Mouse (Mus musculus) gastrocnemius, postnatal 10 days (tissue): ENCODE measurements around the gene Cep41. TPM values are rescaled to one million over a fixed set of nuclear protein-coding genes. Genes with fewer than 3 reads are reported as not detected.

Source experiments
- DNase-seq: peaks from one replicate; pipeline ENCODE4 v3.0.0; 2021; ENCODE audit warnings: mixed read lengths
- microRNA-seq, 2 experiments: library from miRNA; unstranded; fragments of <30 nt; microRNA quantifications; one replicate each; pipeline ENCODE4 v1.2.0; 2021
- total RNA-seq, 2 experiments: library from RNA; stranded (reverse); gene quantifications; 2 replicates each; pipeline ENCODE4 v1.2.3; 2021

Gene Cep41
- total RNA-seq, 2 experiments from 2014 or later = 3.4 to 3.7 TPM

GRCm38 (mm10) chr6:30624763-30625162 is 68.8 kb downstream of the Cep41 start:
- no peak for DNase-seq

DNA sequence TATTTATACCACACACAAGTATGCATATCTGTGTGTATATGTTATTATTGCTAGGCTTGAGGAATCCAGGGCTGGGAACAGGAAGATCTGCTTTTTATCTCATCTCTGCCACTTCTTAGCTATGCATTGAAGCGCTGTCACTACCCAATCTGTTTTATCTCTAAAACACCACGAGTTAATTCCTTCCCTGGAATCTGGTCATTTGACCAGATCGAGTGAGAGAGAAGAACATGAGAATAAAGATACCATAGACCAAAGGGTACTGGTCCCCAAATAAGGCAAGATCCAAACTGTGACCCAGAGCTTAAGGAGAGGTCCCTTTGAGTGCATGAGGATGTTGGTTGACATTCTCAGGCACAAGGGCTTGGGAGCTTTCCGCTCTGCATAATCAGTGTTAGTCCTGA is 71.6 kb downstream of the Cep41 start:
- DNase-seq = no peak

- DNase-seq = no peak
Observed at GRCm38 (mm10) chr6:30620994-30621393, 72.6 kb downstream of the Cep41 start.

DNA sequence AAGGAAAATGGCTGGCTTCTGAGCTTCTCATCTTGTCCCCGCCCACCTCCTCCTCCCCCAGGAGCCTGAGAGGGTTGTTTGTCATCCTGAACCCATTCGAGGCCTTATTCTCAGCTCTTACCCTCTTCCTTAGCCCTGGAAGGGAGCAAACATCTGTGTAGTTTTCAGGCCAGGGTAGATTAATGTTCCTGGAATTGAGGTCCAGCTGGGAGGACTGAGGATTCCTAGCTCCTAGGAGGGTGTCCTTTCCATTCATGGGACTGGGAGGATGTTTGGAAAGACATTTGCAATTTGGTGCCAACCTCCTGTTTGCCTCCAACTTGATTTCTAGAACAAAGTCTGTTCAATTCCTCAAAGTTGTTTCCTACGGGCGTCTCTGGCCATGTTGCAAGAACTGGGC is 73.0 kb downstream of the Cep41 start:
- no peak for DNase-seq

DNA sequence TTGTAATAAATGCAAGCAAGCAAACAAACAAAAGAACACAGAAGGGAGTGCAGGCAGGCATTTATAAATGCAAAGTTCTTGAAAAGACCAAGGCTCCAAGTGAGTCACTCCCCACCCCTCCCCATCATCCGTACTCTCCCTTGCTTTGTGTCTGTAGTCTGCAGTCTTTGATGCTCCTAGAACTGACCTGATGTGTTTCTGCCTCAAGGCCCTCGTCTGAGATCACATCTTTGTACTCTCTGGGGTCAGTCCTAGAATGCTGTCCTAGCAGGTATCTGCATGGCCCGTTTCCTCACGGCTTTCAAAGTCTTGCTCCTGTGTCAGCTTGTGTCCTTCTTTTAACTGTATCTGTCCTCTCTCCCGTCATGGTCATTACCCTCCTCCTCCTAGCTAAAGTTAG is 73.9 kb downstream of the Cep41 start:
- DNase-seq = no peak

DNA sequence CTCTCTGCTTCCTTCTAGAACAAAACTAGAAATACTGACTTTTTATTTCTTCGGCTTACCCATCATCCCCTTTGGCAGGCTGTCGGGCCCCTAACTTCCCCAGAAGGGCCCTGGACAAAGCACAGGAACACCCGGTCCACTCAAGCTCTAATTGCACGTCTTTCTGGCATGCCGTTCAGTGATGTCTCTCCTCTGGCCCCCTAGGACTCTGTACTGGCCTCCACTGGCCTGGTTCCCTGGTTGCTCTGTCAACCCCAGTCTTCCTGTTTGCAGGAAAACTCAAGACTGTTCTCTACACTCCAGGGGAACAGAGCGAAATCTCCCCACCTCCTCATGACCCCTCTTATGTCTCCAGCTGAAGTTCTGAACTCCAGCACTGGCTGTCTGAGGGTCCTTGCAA is 74.8 kb downstream of the Cep41 start:
- DNase-seq = peak; percentile 34

- DNase-seq = no peak
Observed at GRCm38 (mm10) chr6:30617959-30618590, 75.5 kb downstream of the Cep41 start.

DNA sequence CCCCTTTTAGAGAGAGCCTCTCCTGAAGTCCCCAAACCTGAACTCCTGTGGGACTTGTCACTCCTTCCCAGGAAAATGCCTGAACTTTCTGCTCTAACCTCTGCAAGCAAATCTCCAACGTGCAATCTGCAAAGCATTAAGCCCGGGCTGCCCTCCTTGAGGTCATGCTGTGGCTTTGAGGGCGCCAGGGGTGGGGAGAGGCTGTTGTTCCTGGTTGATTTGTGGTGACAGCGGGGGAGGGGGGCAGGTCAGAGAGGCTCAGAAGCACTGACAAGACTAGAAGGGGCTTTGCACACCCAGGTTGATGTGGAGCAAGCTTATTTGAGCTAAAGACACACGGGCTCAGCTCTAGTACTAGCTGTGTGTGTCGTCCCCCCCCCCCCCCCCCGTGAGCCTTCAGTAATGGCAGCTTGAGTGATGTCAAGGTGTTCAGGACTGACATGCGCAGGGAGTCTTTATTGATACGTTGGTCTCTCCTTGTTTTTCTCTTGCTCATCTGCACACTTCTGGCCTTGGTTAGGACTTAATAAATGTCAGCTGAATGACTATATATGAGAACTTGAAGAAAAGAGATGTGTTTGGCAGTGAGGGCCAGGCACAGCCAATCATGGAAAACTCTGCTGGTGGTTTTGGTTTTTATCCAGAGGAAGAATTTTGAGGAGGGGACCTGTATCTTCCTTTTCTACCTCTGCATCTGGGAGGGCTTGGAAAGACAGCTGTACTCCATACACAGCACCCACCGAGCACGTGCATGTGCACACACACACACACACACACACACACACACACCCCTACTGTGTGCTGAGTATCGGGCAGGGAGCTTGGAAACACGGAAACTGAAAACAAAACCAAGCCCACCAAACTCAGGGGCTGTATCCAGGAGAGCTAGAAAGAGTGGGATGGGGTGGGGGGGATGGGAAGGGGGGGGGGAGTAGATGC is 76.3 kb downstream of the Cep41 start:
- no peak for DNase-seq

GRCm38 (mm10) chr6:30616491-30616941 is 77.0 kb downstream of the Cep41 start:
- DNase-seq = no peak

DNA sequence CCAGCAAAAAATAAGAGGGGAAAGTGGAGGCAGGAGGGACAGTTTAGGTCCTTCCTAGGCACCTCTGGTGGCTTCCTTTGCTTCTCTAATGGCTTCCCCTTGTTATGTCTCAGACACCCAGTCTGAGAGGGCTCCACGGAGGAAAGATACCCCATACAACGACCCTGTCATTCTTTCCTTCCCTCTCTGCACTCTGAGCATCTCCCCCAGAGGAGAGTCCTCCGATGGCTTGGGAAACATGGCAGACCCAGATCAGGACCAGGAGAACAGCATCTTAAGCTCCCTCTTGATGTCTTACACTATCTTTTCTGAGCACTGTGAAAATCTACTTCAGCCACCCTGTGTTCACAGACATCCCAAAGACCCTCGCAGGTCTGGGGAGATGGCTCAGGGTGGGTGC is 77.8 kb downstream of the Cep41 start:
- DNase-seq = no peak

DNA sequence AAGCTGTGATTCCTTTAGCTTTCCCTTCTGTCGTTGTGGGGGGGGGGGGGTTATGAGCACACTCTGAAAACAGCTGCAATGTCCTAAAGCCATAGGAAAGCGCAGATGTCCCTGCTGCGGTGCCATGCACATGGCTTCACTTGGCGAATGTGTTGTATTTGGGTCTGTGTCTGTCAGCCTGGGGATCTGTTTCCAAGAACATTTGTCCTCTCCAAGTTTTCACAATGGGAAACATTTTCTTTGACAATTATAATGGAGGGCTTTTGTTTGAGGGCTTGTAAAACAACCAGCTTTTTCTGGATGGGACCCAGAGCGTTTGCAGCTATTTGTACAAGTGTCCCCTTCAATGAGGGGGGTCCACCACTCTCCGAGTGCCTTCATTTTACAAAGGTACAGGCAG is 79.3 kb downstream of the Cep41 start:
- no peak for DNase-seq

- no peak for DNase-seq
Observed at GRCm38 (mm10) chr6:30611212-30611611, 82.3 kb downstream of the Cep41 start.

GRCm38 (mm10) chr6:30610710-30611109 is 82.8 kb downstream of the Cep41 start, which contains the start of gene Cpa5:
Cpa5 (plus strand) TSS chr6:30611010.
- DNase-seq = no peak

DNA sequence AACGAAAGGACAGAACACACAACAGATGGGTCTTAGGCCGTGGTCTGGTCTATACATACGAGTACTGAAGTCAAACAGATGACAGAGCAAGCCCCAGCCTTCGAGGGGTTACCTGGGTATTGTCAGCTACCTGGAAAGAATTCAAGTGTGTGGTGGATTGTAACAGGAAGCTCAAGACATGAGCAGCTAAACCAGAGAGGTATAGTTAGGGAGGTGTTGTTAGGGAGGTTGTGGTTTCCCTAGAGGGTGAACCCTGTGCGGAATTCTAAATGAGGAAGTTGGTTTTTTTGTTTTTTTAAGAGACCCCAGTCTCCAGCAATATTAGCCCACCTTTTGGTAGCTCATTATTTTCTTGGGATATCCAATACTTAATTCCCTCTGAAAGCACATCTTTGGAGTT is 87.9 kb downstream of the Cep41 start:
- DNase-seq = no peak

DNA sequence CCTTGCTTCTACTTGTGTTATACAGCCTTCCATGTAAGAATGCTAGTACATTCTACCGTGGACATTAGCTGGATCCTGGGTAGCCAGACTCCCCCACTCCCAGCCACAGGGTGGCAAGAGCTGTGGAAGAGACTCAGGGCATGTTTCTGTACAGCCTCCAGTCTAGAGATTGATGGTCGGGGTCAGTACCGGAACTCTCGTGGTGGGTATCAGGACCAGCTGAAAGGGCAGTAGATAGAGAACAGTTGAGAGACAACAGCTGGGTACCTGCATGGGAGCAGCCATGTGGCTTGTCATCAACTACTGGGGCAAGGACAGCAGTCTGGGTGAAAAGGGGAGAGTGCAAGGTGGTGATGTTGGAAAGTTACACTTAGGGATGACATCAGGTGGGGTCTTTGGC is 88.4 kb downstream of the Cep41 start:
- DNase-seq = no peak

GRCm38 (mm10) chr6:30604342-30604867 is 89.1 kb downstream of the Cep41 start:
- DNase-seq = no peak

Small RNA genes lying within 50 kb of the gene (microRNA-seq; reads per million reads assigned to microRNA genes)
- gene Mir335 = 29,884 to 41,852 reads per million in 2 experiments

Other genes starting within 250 kb of the Cep41 start
- gene Tmem209, start 184.0 kb downstream of the Cep41 start, total RNA-seq = 10 to 100 TPM; 10.5 to 12.1 TPM
- under 1 TPM; 0.21 to 0.56 TPM for gene Ssmem1, start 183.9 kb downstream of the Cep41 start, total RNA-seq
- 1 to 10 TPM; 1.2 to 1.6 TPM for gene Cpa2, start 152.2 kb downstream of the Cep41 start, total RNA-seq
- 1 to 10 TPM in 1 of 2 experiments, under 1 TPM in 1; 0.80 to 1.2 TPM for gene Cpa4, start 125.4 kb downstream of the Cep41 start, total RNA-seq
- under 1 TPM; 0.78 to 0.93 TPM for gene Cpa5, start 82.7 kb downstream of the Cep41 start, total RNA-seq
- gene Cpa1, start 54.5 kb downstream of the Cep41 start, total RNA-seq = under 1 TPM in 1 of 2 experiments, not detected in 1; 0.19 TPM
- gene Mest, start 29.8 kb upstream of the Cep41 start, total RNA-seq = 100 to 1,000 TPM; 211 to 268 TPM
- 10 to 100 TPM; 31.0 to 32.3 TPM for gene Copg2, start 203.0 kb upstream of the Cep41 start, total RNA-seq
- under 1 TPM; 0.21 to 0.77 TPM for gene Tsga13, start 221.8 kb upstream of the Cep41 start, total RNA-seq